Mouse (Mus musculus): ENCODE measurements around the gene Slc4a8.

Gene Slc4a8

DNA sequence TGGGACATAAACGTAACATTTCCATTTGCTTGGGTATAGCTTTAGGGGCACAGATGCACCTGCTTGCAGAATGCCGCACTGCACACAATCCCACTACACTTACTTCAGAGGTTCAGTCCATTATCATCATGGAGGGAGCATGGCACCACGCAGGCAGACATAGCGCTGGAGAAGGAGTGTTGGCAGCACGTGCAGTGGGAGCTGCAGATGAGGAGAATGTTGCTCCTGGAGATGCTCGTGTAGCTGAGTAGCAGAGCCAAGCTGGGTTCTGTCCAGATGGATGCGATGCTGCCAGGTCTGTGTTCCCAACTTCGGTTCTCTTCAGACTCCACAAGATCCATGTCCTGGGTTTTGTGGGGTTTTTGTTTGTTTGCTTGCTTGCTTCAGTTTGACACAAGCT, 64.5 kb downstream of the Slc4a8 start:
- DNase-seq (ENCODE audit: low read depth, low spot score), result peak; percentile 76

DNA sequence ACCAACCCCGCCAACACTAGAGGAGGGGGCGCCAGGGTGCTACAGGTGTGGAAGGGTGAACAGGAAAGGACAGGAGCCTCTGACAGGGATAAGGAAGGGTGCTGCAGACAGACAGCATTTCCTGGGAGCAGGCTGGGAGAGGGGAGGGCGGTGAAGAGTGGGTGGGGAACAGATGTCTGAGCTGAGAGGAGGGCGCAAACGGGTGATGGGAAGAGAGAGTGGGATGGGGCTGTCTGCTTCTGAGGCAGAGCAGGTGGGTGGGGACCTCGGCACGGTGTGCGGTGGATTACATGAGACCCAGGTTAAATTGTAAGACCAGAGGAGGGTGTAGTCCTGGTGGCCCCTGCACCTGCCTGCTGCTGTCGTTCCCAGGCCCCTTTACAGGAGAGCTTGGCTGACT, 68.2 kb downstream of the Slc4a8 start:
- peak; percentile 92 for DNase-seq (ENCODE audit: low read depth, low spot score)

GRCm38 (mm10) chr15:100830682-100831081, 69.1 kb downstream of the Slc4a8 start:
- peak; percentile 57 for DNase-seq (ENCODE audit: low read depth, low spot score)

DNA sequence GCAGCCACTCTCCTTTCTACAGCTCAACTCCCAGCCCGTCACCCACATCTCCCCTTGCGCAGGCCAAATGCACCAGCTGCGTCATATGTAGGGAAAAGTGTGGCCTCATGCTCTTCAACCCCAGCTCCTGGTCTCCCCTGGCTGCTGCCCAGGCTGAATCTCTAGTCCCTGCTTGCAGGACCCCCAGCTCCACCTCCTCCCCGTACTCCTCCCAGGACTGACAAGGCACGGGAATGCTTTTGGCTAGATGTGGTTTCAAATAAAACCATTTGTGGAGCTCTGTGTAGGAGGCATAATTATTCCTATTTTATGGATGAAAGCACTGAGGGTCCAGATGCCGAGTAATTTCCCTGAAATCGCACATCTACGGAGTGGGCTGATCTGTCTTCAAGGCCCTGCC, 70.6 kb downstream of the Slc4a8 start:
- DNase-seq (ENCODE audit: low read depth, low spot score), result peak; percentile 80

DNA sequence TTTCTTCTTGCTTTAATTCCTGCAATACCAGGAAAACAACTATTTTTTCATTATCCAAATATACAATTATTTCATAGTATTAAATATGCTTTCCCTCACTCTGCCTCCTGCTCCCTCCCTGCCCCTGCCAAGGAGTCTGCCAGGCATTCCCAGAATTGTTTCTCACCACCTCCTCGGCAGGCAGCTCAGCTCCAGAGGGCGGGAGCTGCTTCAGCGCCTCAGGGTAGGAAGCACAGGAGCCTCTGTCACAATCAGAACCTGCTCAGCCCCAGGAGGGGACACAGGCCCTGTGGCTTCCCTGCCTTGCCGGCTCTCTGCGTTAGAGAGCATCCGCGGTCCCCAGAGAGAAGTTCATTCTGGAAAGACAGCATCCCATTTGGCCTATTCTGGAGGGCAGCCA, 71.2 kb downstream of the Slc4a8 start:
- DNase-seq (ENCODE audit: low read depth, low spot score), result peak; percentile 89

DNA sequence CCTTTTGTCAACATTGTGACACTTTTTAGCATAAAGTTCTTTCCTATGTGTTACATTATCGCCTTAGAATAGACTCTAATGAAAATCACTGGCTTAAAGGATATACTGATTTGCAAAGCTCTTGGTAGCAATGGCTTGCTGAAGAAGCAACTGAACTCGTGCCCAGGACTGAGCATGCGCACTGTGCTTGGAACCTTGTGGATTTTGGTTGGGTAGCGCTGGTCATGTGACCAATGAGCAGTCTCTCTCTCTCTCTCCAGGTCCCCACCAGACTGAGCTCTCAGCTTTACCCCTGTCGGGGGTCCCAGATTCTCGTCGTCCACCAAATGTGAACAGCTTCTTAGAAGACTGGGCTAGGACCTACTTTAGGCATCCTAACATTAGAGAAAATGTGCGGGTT, 75.2 kb downstream of the Slc4a8 start:
- no peak for DNase-seq (ENCODE audit: low read depth, low spot score)

DNA sequence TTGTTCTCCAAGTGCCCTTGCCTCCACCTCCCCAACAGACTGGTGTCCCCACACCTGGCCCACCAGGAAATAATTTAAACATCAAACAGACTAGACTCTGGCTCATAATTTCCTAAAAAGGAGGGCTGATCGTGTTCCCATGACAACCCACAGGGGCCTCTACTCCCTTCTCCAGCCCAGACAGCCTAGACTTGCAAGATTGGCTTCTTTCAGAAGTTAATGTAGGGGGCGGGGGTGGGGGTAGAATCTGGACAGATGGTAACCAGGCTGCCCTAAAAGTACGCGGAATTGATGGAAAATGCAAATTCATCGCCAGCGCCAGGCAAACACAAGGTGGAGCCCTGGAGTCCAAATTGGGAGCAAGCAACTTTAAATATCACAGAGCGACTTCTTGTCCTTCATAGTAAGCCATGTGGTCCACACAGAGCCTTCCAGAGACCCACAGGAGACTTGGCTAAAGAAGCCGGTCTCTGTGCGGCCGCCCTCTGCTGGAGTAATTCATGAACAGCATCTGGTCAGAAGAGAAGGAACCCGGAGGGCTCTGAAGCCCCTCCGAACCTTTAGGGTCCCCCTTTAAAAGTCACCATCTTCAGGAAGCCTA, 77.2 kb downstream of the Slc4a8 start:
- peak; percentile 94 for DNase-seq (ENCODE audit: low read depth, low spot score)

DNA sequence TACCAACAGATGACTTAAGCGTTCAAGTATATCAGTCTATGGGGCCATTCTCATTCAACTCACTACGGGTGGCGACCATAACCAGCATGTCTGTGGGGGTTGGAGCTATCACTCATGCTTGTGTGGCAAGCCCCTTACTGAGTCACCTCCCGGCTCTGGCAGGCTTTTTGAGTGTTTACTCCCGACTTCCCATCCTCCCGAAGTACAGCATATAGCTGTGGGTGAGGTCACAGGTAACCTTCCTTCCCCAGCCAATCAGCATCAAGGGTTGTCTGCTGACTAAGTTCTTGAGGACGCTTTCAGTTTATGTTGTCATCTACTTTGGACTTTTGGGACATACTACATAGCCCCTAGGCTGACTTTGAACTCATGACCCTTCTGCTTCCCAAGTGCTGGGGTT, 82.8 kb downstream of the Slc4a8 start:
- DNase-seq (ENCODE audit: low read depth, low spot score), result no peak

- peak; percentile 47 for DNase-seq (ENCODE audit: low read depth, low spot score)
Observed at GRCm38 (mm10) chr15:100845049-100845879, 83.7 kb downstream of the Slc4a8 start.

- DNase-seq (ENCODE audit: low read depth, low spot score), result no peak
Observed at GRCm38 (mm10) chr15:100847193-100847592, 85.6 kb downstream of the Slc4a8 start.

GRCm38 (mm10) chr15:100857586-100857985, 96.0 kb downstream of the Slc4a8 start:
- no peak for DNase-seq (ENCODE audit: low read depth, low spot score)

DNA sequence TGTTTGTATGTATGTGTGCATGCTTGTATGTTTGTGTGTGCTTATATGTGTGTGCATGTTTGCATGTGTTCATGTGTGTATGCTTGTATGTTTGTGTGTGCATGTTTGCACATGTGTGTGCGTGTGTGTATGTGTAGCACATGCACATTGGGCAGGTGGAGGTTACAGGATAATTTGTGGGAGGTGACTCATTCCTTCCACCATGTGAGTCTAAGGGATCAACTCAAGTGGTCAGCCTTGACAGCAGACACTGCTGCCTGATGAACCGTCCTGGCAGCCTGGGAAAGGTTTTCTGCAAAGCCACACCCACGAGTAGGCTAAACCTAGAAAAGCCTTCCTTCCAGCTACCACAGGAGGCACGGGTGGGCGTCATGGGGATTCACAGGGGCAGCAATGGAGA, 99.3 kb downstream of the Slc4a8 start:
- no peak for DNase-seq (ENCODE audit: low read depth, low spot score)

DNA sequence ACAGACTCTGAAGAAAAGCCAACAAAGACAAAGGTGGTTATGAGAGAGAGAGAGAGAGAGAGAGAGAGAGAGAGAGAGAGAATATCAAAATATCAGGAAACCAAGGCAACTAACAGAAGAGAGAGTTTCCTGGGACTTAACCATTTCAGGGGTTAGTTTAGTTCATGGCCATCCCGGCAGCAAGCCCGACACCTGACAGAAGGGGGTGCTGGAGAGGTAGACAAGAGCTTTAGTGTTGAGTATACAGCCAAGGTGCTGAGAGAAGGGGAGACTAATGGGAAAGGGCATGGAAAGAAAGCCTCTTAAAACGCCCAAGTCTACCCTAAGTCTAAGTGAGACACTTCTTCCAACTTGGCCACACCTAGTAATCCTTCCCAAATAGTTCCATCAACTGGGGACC, 104.0 kb downstream of the Slc4a8 start:
- no peak for DNase-seq (ENCODE audit: low read depth, low spot score)

- DNase-seq (ENCODE audit: low read depth, low spot score), result no peak
Observed at GRCm38 (mm10) chr15:100869558-100869957, 108.0 kb downstream of the Slc4a8 start, which contains the start of gene Scn8a. Gene Scn8a, plus strand, starts transcription at chr15:100869858.

DNA sequence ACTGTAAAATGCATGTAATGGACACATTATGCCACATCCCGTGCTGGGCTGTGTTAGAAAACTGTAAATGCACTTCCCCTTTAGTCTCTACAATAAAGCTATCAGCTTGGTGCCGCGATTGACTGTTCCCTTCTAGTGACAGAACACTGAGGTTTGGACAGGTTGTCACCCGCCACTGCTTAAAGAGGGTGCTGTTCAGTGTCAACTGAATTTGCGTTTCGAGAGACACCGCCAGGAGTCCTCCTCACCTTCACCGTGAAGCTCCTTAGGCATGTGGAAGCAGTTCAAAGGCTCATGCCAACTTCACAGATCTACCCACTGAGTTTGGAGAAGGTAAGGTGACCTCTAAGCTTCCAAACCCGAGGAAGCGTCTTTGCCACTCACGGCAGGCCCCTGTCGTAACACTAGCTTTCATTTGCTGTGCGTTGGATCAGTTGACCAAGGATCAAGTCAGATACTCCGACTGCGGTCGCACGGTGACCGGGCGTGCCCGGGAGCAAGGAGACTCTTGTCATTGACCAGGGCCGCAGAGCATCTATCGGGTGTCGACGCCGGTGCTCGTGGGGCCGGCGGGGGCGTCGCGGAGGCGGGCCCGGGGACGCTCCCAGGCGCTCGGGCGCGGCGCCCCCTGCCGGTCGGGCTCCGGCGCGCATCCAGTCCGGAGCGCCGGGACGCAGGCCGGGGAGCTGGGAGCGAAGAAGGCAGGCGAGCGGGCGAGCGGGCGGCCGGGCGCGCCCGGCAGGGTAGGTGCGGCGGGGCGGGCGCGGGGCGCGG, 108.6 kb downstream of the Slc4a8 start:
- peak; percentile 88 for DNase-seq (ENCODE audit: low read depth, low spot score)

GRCm38 (mm10) chr15:100870775-100871106, 109.2 kb downstream of the Slc4a8 start:
- DNase-seq (ENCODE audit: low read depth, low spot score), result peak; percentile 82

- DNase-seq (ENCODE audit: low read depth, low spot score), result peak; percentile 73
Observed at GRCm38 (mm10) chr15:100871107-100872011, 109.8 kb downstream of the Slc4a8 start.

- DNase-seq (ENCODE audit: low read depth, low spot score), result peak; percentile 81
Observed at GRCm38 (mm10) chr15:100873155-100873554, 111.6 kb downstream of the Slc4a8 start.

Measured in brain, adult 2 months (tissue).